Mouse (Mus musculus) CH12.LX (cell line): Measurements from ENCODE around the gene Hprt. TPM values are rescaled to one million over a fixed set of nuclear protein-coding genes. Genes with fewer than 3 reads are reported as not detected.
A peak's percentile ranks its signal among the peaks of the same experiment; 100 is the strongest.

ENCODE experiments used
- DNase-seq: peaks from one replicate; pipeline ENCODE4 v3.0.0-alpha.2; 2013; ENCODE audit errors: extremely low read depth
- H3K27ac ChIP-seq: 2 replicates; pipeline ENCODE4 v1.5.1; 2012; ENCODE audit warnings: low read depth, mild to moderate bottlenecking, control low read depth, moderate library complexity; ENCODE audit not compliant: insufficient read depth
- H3K27me3 ChIP-seq: replicated peaks from 2 replicates; pipeline ENCODE3; 2012; ENCODE audit warnings: inconsistent platforms
- H3K36me3 ChIP-seq, 2 experiments: replicated peaks in 1 of 2; 2 replicates each; pipeline versions ENCODE3 to v1.6.1; 2012; ENCODE audit warnings: inconsistent platforms in 1 of 2, low read length in 1 of 2, mild to moderate bottlenecking in 1 of 2, mixed read lengths in 1 of 2, moderate library complexity in 1 of 2; ENCODE audit not compliant: control insufficient read depth in 1 of 2, insufficient read depth in 1 of 2
- H3K4me1 ChIP-seq, 2 experiments: 2 replicates each; pipeline ENCODE4 v1.6.1; 2012; ENCODE audit warnings: inconsistent platforms in 1 of 2, moderate library complexity in 1 of 2; ENCODE audit not compliant: insufficient read depth in 2 of 2, control insufficient read depth in 1 of 2
- H3K4me2 ChIP-seq: 2 replicates; pipeline ENCODE4 v1.6.1; 2012; ENCODE audit warnings: low read depth, mild to moderate bottlenecking, control low read depth; ENCODE audit not compliant: poor library complexity, insufficient read depth, severe bottlenecking
- H3K4me3 ChIP-seq, 3 experiments: fragments of 150-350 bp in 1 of 3; sonication (generic) in 1 of 3; replicated peaks in 1 of 3; 2 replicates each; pipeline versions ENCODE3 to v1.5.1; 2011 to 2012; ENCODE audit warnings: low read depth in 2 of 3, low read length in 2 of 3, mild to moderate bottlenecking in 2 of 3, moderate library complexity in 2 of 3, control low read depth in 1 of 3, improper control_type of control experiment in 1 of 3, inconsistent platforms in 1 of 3, mixed read lengths in 1 of 3; ENCODE audit not compliant: poor library complexity in 1 of 3
- H3K79me2 ChIP-seq: replicated peaks from 2 replicates; pipeline ENCODE4 v1.6.1; 2012; ENCODE audit warnings: mild to moderate bottlenecking, moderate library complexity; ENCODE audit not compliant: control insufficient read depth, poor library complexity, insufficient read depth, severe bottlenecking; ENCODE audit errors: extremely low read depth
- H3K9ac ChIP-seq: 2 replicates; pipeline ENCODE4 v1.6.1; 2012; ENCODE audit warnings: low read depth, mild to moderate bottlenecking, control low read depth, moderate library complexity; ENCODE audit not compliant: insufficient read depth
- H3K9me3 ChIP-seq: replicated peaks from 2 replicates; pipeline ENCODE3; 2012; ENCODE audit warnings: low read length, inconsistent platforms, mixed read lengths
- CHD2 ChIP-seq: IDR thresholded peaks from 2 replicates; pipeline ENCODE4 v1.6.1; 2011; ENCODE audit warnings: low read length, improper control_type of control experiment
- CTCF ChIP-seq, 2 experiments: IDR thresholded peaks in 1 of 2; conservative IDR thresholded peaks in 1 of 2; 2 replicates each; pipeline ENCODE4 v1.5.1; 2011 to 2012; ENCODE audit warnings: low read depth in 2 of 2, low read length in 2 of 2, improper control_type of control experiment in 1 of 2, inconsistent platforms in 1 of 2, mild to moderate bottlenecking in 1 of 2, moderate library complexity in 1 of 2
- E2F4 ChIP-seq: IDR thresholded peaks from 2 replicates; pipeline ENCODE4 v1.6.1; 2011; ENCODE audit warnings: low read depth, low read length, improper control_type of control experiment; ENCODE audit not compliant: insufficient replicate concordance
- JUN ChIP-seq: IDR thresholded peaks from 2 replicates; pipeline ENCODE4 v1.6.1; 2011; ENCODE audit warnings: low read depth, mild to moderate bottlenecking, low read length, improper control_type of control experiment, moderate library complexity; ENCODE audit not compliant: insufficient read depth
- JUND ChIP-seq: conservative IDR thresholded peaks from 2 replicates; pipeline ENCODE4 v1.6.1; 2011; ENCODE audit warnings: low read depth, low read length, improper control_type of control experiment
- MAX ChIP-seq: IDR thresholded peaks from 2 replicates; pipeline ENCODE4 v1.6.1; 2011; ENCODE audit warnings: low read length, improper control_type of control experiment
- NELFE ChIP-seq: IDR thresholded peaks from 2 replicates; pipeline ENCODE4 v1.6.1; 2011; ENCODE audit warnings: low read depth, low read length, improper control_type of control experiment
- RCOR1 ChIP-seq: conservative IDR thresholded peaks from 2 replicates; pipeline ENCODE4 v1.6.1; 2012; ENCODE audit warnings: low read depth, mild to moderate bottlenecking, inconsistent platforms, low read length, improper control_type of control experiment
- SIN3A ChIP-seq: IDR thresholded peaks from 2 replicates; pipeline ENCODE4 v1.6.1; 2012; ENCODE audit warnings: low read length, improper control_type of control experiment, inconsistent platforms
- TBP ChIP-seq: conservative IDR thresholded peaks from 2 replicates; pipeline ENCODE4 v1.6.1; 2011; ENCODE audit warnings: low read depth, low read length, improper control_type of control experiment
- ZKSCAN1 ChIP-seq: IDR thresholded peaks from 2 replicates; pipeline ENCODE4 v1.6.1; 2012; ENCODE audit warnings: low read depth, inconsistent platforms, low read length, improper control_type of control experiment, borderline replicate concordance
- dilution Hi-C: fragments of 300-500 bp; cut with MboI; formaldehyde crosslinking; loops from 2 replicates; pipeline ENCODE4 v1.14.3; 2020; ENCODE audit warnings: low sequenced_read_pairs; ENCODE audit not compliant: extremely low pct_unique_long_range_greater_than_20kb, extremely low pct_ligation_motif_present
- in situ Hi-C: fragments of 300-500 bp; cut with MboI; formaldehyde crosslinking; loops from 3 replicates; pipeline ENCODE4 v1.14.3; 2019; ENCODE audit warnings: low sequenced_read_pairs, low pct_ligation_motif_present, low pct_unique_long_range_greater_than_20kb, mixed read lengths
- polyA plus RNA-seq: library from polyadenylated mRNA; unstranded; fragments of >175 nt; gene quantifications from 2 replicates; pipeline ENCODE4 v1.2.1, GENCODE M21; 2012; ENCODE audit warnings: low read depth; ENCODE audit not compliant: insufficient read length
- total RNA-seq, 2 experiments: library from RNA; depleted of rRNA; stranded (reverse); fragments of 300-350 nt in 1 of 2; fragments of >200 nt in 1 of 2; gene quantifications; 2 replicates each; pipeline ENCODE4 v1.2.3; 2012 to 2014

Hprt gene
- total and polyA plus RNA-seq, 3 experiments: 200 to 525 (median 355) TPM

GRCm38 (mm10) chrX:53064406-53064805, 76.5 kb downstream of the Hprt start:
- TF ChIP-seq SIN3A: no peak
- TF ChIP-seq RCOR1: no peak
- TF ChIP-seq E2F4: no peak
- TF ChIP-seq TBP: no peak
- TF ChIP-seq ZKSCAN1: no peak
- TF ChIP-seq JUN: no peak
- TF ChIP-seq CTCF (conservative IDR thresholded peaks at IDR 0.05 in 1 of 2, IDR thresholded peaks at IDR 0.05 in 1 of 2; ENCODE audit: low read depth in 2 of 2, low read length in 2 of 2): no peak
- TF ChIP-seq JUND: no peak
- TF ChIP-seq MAX: no peak
- TF ChIP-seq CHD2: no peak
- no peak for TF ChIP-seq NELFE
- no peak overlapping the region for H3K27ac ChIP-seq
- H3K9ac ChIP-seq: no peak overlapping the region
- H3K4me1 ChIP-seq: no peaks in the 10 kb centered on the region
- no peaks in the 10 kb centered on the region for H3K36me3 ChIP-seq
- in situ Hi-C loops (no loop called here), dilution Hi-C loops (no loop called here)
- H3K79me2 ChIP-seq: no peaks in the 10 kb centered on the region
- peak; percentile 23 for DNase-seq
- no peaks in the 10 kb centered on the region for H3K27me3 ChIP-seq
- no peak overlapping the region for H3K4me3 ChIP-seq
- H3K4me2 ChIP-seq: no peak overlapping the region
- no peaks in the 10 kb centered on the region for H3K9me3 ChIP-seq

Other genes starting within 250 kb of the Hprt start
- gene Ccdc160, start 196.9 kb upstream of the Hprt start, total RNA-seq (2012; rRNA removed): not detected in 2 replicates
- not detected in 2 replicates for gene Ccdc160, start 196.9 kb upstream of the Hprt start, total RNA-seq (2014; rRNA removed)
- not detected in 2 replicates for gene Ccdc160, start 196.9 kb upstream of the Hprt start, polyA plus RNA-seq
- 19.8 and 22.0 TPM in 2 replicates for gene Phf6, start 75.9 kb upstream of the Hprt start, total RNA-seq (2012; rRNA removed)
- gene Phf6, start 75.9 kb upstream of the Hprt start, total RNA-seq (2014; rRNA removed): 59.7 and 67.0 TPM in 2 replicates
- 27.1 and 29.4 TPM in 2 replicates for gene Phf6, start 75.9 kb upstream of the Hprt start, polyA plus RNA-seq